In genomic region chr6:48444310-48445180, GRCm38 (mm10) we compare ENCODE assay signal across 7 mouse cellular contexts. TPM values are rescaled to one million over a fixed set of nuclear protein-coding genes. Genes with fewer than 3 reads are reported as not detected.
DNase-seq lines count a peak whose midpoint lies in the region; ATAC-seq lines count a peak whose summit lies in the region.

No protein-coding gene starts in this region.

- H3K27ac ChIP-seq in hindbrain, embryonic 11.5 days (ENCODE audit: low read depth, low read length) = peak overlapping the region; percentile 88
- H3K27ac ChIP-seq in midbrain, embryonic 11.5 days (ENCODE audit: low read depth, low read length) = peak overlapping the region; percentile 74
- peak overlapping the region; percentile 98 for H3K27ac ChIP-seq in stomach, embryonic 16.5 days (ENCODE audit: low read length)

- 0 out of 2 replicates have a peak, but pooled peaks cover 3% of the 10 kb centered on the region for H3K36me3 ChIP-seq in hindbrain, embryonic 11.5 days (ENCODE audit: control insufficient read depth, insufficient read depth, low read length)
- peaks cover 6% of the 10 kb centered on the region; the same call in 1 of the 2 replicates for H3K36me3 ChIP-seq in midbrain, embryonic 11.5 days (ENCODE audit: control insufficient read depth, insufficient read depth, low read length)
- peaks cover 12% of the 10 kb centered on the region for H3K36me3 ChIP-seq in stomach, embryonic 16.5 days (ENCODE audit: control insufficient read depth, insufficient read depth, low read length)

- DNase-seq in WW6 (ENCODE audit: low read depth, low spot score) = peak; percentile 48
- peak; percentile 64 to 69 for DNase-seq in cerebellum, adult 18-20 months
- peak; percentile 95 for DNase-seq in forelimb bud, embryonic 11.5 days (ENCODE audit: low read depth, low spot score)
- peak; percentile 94 for DNase-seq in hindbrain, embryonic 11.5 days (ENCODE audit: low spot score)
- DNase-seq in left cerebral cortex, postnatal 4 days = peak; percentile 93
- DNase-seq in midbrain, embryonic 11.5 days (ENCODE audit: low spot score, missing footprints) = peak; percentile 99

- peaks cover 5% of the 10 kb centered on the region for H3K27me3 ChIP-seq in hindbrain, embryonic 11.5 days (ENCODE audit: control insufficient read depth, insufficient read depth, low read length)
- H3K27me3 ChIP-seq in midbrain, embryonic 11.5 days (ENCODE audit: control insufficient read depth, insufficient read depth, low read length) = peaks cover 8% of the 10 kb centered on the region
- H3K27me3 ChIP-seq in stomach, embryonic 16.5 days (ENCODE audit: control insufficient read depth, insufficient read depth, low read length) = no peaks in the 10 kb centered on the region

- under 1% methylated on average over 26 of the region's 34 CpGs for WGBS in hindbrain, embryonic 11.5 days
- under 1% methylated on average over 31 of the region's 34 CpGs for WGBS in midbrain, embryonic 11.5 days
- WGBS in stomach, embryonic 16.5 days = 1% methylated on average over 32 of the region's 34 CpGs

- no peaks in the 10 kb centered on the region; the same call in none of the 2 replicates for H3K4me1 ChIP-seq in hindbrain, embryonic 11.5 days (replicated peaks; ENCODE audit: control insufficient read depth, insufficient read depth, low read length)
- H3K4me1 ChIP-seq in midbrain, embryonic 11.5 days (ENCODE audit: control insufficient read depth, insufficient read depth, low read length) = peaks cover 12% of the 10 kb centered on the region
- H3K4me1 ChIP-seq in stomach, embryonic 16.5 days (ENCODE audit: control insufficient read depth, insufficient read depth, low read length) = peaks cover 30% of the 10 kb centered on the region

- H3K4me3 ChIP-seq in hindbrain, embryonic 11.5 days (ENCODE audit: low read depth, low read length) = peak overlapping the region; percentile 76
- H3K4me3 ChIP-seq in midbrain, embryonic 11.5 days (ENCODE audit: low read depth, low read length) = peak overlapping the region; percentile 73
- peak overlapping the region; percentile 96 for H3K4me3 ChIP-seq in stomach, embryonic 16.5 days (replicated peaks; ENCODE audit: low read length)

- ATAC-seq in hindbrain, embryonic 11.5 days (ENCODE audit: low FRiP score) = peak; percentile 78
- peak; percentile 74 for ATAC-seq in midbrain, embryonic 11.5 days (ENCODE audit: low FRiP score)
- ATAC-seq in stomach, embryonic 16.5 days (ENCODE audit: insufficient read depth, low FRiP score) = peak; percentile 67

- peak overlapping the region; percentile 99 for H3K4me2 ChIP-seq in hindbrain, embryonic 11.5 days (replicated peaks; ENCODE audit: low read depth, low read length)
- H3K4me2 ChIP-seq in midbrain, embryonic 11.5 days = peak overlapping the region; percentile 98
- peak overlapping the region; percentile 78 for H3K4me2 ChIP-seq in stomach, embryonic 16.5 days (ENCODE audit: low read depth, low read length)

- peak overlapping the region; percentile 86 for H3K9ac ChIP-seq in hindbrain, embryonic 11.5 days (ENCODE audit: low read depth, low read length)
- peak overlapping the region; percentile 84 for H3K9ac ChIP-seq in midbrain, embryonic 11.5 days (ENCODE audit: low read length)
- peak overlapping the region; percentile 99 for H3K9ac ChIP-seq in stomach, embryonic 16.5 days (ENCODE audit: low read length)

- H3K9me3 ChIP-seq in hindbrain, embryonic 11.5 days (ENCODE audit: control insufficient read depth, low read length) = no peaks in the 10 kb centered on the region
- H3K9me3 ChIP-seq in midbrain, embryonic 11.5 days (ENCODE audit: control insufficient read depth, low read length) = no peaks in the 10 kb centered on the region
- H3K9me3 ChIP-seq in stomach, embryonic 16.5 days (replicated peaks; ENCODE audit: control insufficient read depth, low read length) = no peaks in the 10 kb centered on the region

- intact Hi-C loops in left cerebral cortex, postnatal 4 days (cut with DNase I) = no loop called here

RNA-seq across cellular contexts. Expression of gene Zfp467, which starts 1.1 kb away (rescaled TPM):
- polyA plus RNA-seq in hindbrain, embryonic 11.5 days (2014; fragmentation: Nextera tagmentation; extraction: Ambion mirVana) = 13.3 and 14.9 TPM in 2 replicates
- 10 to 100 TPM; 27.7 to 29.6 TPM for total RNA-seq in left cerebral cortex, postnatal 4 days (2021)
- polyA plus RNA-seq in midbrain, embryonic 11.5 days (2014; fragmentation: Nextera tagmentation; extraction: Ambion mirVana) = 12.7 and 14.3 TPM in 2 replicates
- polyA plus RNA-seq in stomach, embryonic 16.5 days (2015; fragmentation: Nextera tagmentation; extraction: Ambion mirVana) = 24.1 and 24.4 TPM in 2 replicates

RNA-seq across cellular contexts. Expression of gene Sspo, which starts 3.5 kb away (rescaled TPM):
- polyA plus RNA-seq in hindbrain, embryonic 11.5 days (2014; fragmentation: Nextera tagmentation; extraction: Ambion mirVana) = 0.05 and 0.17 TPM in 2 replicates
- under 1 TPM; 0.08 TPM for total RNA-seq in left cerebral cortex, postnatal 4 days (2021)
- polyA plus RNA-seq in midbrain, embryonic 11.5 days (2014; fragmentation: Nextera tagmentation; extraction: Ambion mirVana) = 0.10 and 0.23 TPM in 2 replicates
- polyA plus RNA-seq in stomach, embryonic 16.5 days (2015; fragmentation: Nextera tagmentation; extraction: Ambion mirVana) = 0.14 and 0.89 TPM in 2 replicates

RNA-seq across cellular contexts. Expression of gene Krba1, which starts 49.2 kb away (rescaled TPM):
- 16.0 and 19.1 TPM in 2 replicates for polyA plus RNA-seq in hindbrain, embryonic 11.5 days (2014; fragmentation: Nextera tagmentation; extraction: Ambion mirVana)
- 10 to 100 TPM; 53.5 to 62.2 TPM for total RNA-seq in left cerebral cortex, postnatal 4 days (2021)
- 15.2 and 16.6 TPM in 2 replicates for polyA plus RNA-seq in midbrain, embryonic 11.5 days (2014; fragmentation: Nextera tagmentation; extraction: Ambion mirVana)
- 16.2 and 16.8 TPM in 2 replicates for polyA plus RNA-seq in stomach, embryonic 16.5 days (2015; fragmentation: Nextera tagmentation; extraction: Ambion mirVana)

Comparison
In these comparisons a context has a peak if more than half of its experiments do, and no peak if none do; other contexts are left out.
1. Peak in every context shown above with its lines: DNase-seq, ATAC-seq, H3K4me3 ChIP-seq and H3K27ac ChIP-seq.
2. DNase-seq: peak in every context shown above with its lines; median percentile 99 in midbrain, embryonic 11.5 days; 95 in forelimb bud, embryonic 11.5 days; 94 in hindbrain, embryonic 11.5 days; 93 in left cerebral cortex, postnatal 4 days; 66 in cerebellum, adult 18-20 months; 48 in WW6.